Mouse (Mus musculus) embryo, embryonic 11 days (tissue): ENCODE measurements at regions not wholly inside any gene's neighbourhood (a gene's known extent, or its start where the extent isn't known, plus 50 kb on each side); places are given as distances from the start of the nearest gene placed in this dataset.

Experiments
- DNase-seq: peaks from one replicate; pipeline ENCODE4 v3.0.0-alpha.2; 2015

GRCm38 (mm10) chr3:72735011-72735410 is 232.7 kb downstream of the Sis start:
- DNase-seq = no peak

DNA sequence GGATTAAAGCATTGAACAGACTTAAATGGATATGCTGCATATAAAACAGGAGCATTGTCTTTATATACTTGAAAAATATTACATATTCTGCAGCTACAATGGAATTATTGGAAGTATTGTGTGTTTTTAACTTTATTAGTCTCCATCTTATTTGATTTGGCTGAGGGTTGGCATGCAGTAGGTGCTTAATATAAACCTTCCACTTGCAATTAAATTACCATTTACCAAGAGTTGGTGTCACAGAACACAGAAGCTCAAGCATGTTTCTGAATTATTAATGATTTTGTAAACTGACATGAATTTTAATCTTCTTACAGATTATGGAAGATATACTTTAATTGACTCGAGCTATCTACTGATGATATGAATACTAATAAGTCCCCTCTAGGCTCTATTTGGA is 240.3 kb downstream of the Sis start:
- no peak for DNase-seq

- no peak for DNase-seq
Measured at GRCm38 (mm10) chr3:72713806-72714205, 253.9 kb downstream of the Sis start.

DNA sequence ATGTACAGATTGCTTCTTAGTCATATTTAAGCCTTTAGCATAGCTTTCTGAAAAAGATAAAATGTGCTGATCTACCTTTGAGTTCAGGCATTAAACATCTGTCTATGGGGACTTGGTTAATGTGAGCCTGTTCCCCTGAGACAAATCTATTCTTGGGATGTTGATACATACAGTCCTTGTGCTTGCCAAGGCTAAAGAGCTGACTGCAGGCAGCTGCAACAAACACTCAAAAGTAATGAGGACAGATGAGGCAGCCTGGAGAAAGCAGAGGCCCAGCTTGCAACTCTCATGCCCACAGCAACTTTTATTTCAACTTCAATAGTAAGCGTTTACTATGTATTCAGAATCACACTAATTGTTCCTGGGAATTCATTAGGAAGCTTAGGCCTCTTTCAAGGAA is 281.7 kb downstream of the Sis start:
- DNase-seq = peak; percentile 5

- DNase-seq = no peak
Measured at GRCm38 (mm10) chr3:72659194-72659593, 308.5 kb downstream of the Sis start.

- no peak for DNase-seq
Measured at GRCm38 (mm10) chr3:72630069-72630468, 337.6 kb downstream of the Sis start.

DNA sequence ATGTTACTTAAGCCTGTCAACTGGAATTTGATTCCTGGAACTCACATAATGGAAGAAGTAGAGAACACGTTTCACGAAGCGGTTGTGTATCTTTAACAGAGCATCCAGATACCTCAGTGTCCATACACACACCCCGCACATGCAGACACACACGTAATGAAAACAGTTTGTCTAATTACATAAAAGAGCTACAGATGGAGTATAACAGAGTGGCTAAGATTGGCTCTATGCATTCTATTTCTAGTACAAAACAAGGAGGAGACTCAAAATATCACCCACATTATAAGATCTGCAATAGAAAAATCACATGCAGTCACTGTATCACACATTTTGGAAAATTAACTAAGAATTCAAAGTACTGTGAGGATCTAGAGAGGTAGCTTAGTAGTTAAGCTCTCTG is 346.9 kb downstream of the Sis start:
- DNase-seq = no peak

DNA sequence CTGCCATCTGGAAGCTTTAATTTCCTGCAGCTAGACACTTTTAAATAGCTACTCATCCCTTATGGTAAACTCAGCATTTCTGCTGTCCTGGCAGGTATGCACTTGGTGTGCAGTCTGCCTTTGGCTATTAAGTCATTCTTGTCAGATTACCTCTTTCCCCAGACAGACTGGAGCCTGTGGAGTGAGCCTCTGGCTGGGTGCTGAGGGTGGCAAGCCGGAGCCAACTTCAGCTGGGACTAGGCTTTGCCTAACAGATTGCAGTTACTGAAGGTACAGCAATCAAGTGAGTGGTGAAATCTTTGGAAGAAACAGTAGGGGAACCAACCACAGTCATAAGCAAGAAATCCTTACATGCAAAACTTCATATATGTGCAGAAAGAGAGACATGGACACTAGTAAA is 347.8 kb downstream of the Sis start:
- peak; percentile 1 for DNase-seq

GRCm38 (mm10) chr3:72603718-72604359 is 363.8 kb downstream of the Sis start:
- no peak for DNase-seq
